Mouse (Mus musculus): ENCODE results near the gene Atxn7l3b. TPM values are rescaled to one million over a fixed set of nuclear protein-coding genes. Genes with fewer than 3 reads are reported as not detected.

Gene Atxn7l3b
- polyA plus RNA-seq, 1 experiment from 2014 or later: 327 TPM

DNA sequence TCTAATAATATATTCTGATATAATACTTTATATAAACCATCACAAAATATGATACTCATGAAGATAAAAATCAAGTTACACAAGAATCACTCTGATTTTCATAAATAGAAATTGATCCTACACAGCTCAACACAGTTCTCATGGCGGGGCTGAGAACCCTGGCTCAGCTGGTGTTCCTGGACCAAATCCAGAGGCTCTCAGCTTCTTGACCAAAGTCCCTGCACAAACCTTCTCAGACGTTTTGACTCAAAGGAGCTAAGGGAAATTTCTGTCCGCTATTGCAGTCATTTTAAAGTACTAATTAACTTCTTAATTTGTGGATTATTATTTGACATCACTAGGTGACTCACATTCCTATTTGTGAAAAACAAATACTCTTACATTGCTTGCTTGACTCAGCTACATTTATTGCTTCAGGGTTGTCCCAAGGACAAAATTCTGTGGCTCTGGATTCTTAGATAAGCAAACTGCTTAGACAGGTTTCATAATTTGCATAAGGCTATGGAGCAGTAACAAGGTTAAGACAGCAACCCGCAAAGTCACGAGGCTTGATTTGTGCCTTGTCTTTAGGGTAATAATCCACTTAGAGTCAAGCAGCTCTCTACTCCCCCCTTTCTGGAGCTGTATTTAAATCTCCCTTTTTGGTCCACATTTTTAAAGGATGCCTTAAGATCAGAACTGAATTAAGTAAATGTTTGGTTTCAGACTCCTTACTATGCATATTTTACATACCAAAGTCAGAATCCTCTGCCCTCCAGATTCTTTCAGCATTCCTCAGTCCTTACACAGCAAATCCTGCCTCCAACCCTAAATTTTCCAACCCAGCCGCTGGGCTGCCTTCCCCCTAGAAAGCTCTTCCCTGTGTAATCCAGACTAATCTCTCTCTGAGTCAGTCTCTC is 45.8 kb downstream of the Atxn7l3b start:
- DNase-seq (ENCODE audit: low spot score) (no peak), ATAC-seq (ENCODE audit: low FRiP score) (peak; percentile 40; the same call in 1 of the 2 replicates)
- Histone ChIP-seq H3K4me2 (replicated peaks) (no peak overlapping the region), H3K9me3 (ENCODE audit: control insufficient read depth, low read length) (no peaks in the 10 kb centered on the region), H3K36me3 (replicated peaks; ENCODE audit: control insufficient read depth, insufficient read depth) (no peaks in the 10 kb centered on the region), H3K27ac (no peak overlapping the region), H3K27me3 (ENCODE audit: control insufficient read depth, insufficient read depth, low read length) (no peaks in the 10 kb centered on the region), H3K4me1 (replicated peaks; ENCODE audit: control insufficient read depth, insufficient read depth, low read length) (no peaks in the 10 kb centered on the region), H3K4me3 (replicated peaks; ENCODE audit: low read length) (no peak overlapping the region), H3K9ac (no peak overlapping the region)
- 37% methylated on average over 6 of the region's 6 CpGs for WGBS

DNA sequence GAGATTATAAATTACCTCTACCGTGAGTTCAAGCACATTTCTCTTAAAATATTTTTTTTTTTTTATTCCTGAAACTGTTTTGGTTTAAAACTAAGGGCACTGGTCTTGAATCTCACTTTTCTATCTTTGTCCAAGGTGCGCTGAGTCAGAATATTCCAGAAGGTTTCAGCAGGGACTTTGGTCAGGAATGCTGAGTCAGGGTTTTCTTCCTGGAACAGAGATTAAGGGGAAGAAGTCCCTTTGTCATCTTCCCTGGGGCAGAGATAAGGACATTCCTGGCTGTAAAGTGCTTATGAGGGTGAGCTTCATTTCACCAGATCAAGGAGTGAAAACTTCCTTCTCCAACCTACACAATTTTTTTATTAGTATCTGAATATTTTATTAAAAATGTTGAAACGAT is 46.7 kb downstream of the Atxn7l3b start:
- Histone ChIP-seq H3K9me3 (ENCODE audit: control insufficient read depth, low read length) (no peaks in the 10 kb centered on the region), H3K36me3 (replicated peaks; ENCODE audit: control insufficient read depth, insufficient read depth) (no peaks in the 10 kb centered on the region), H3K9ac (no peak overlapping the region), H3K27me3 (ENCODE audit: control insufficient read depth, insufficient read depth, low read length) (no peaks in the 10 kb centered on the region), H3K4me1 (replicated peaks; ENCODE audit: control insufficient read depth, insufficient read depth, low read length) (0 out of 2 replicates have a peak, but pooled peaks cover under 1% of the 10 kb centered on the region), H3K4me2 (replicated peaks) (no peak overlapping the region), H3K4me3 (replicated peaks; ENCODE audit: low read length) (no peak overlapping the region), H3K27ac (no peak overlapping the region)
- ATAC-seq (ENCODE audit: low FRiP score) (no peak), DNase-seq (ENCODE audit: low spot score) (no peak)
- WGBS: 93% methylated on average over 3 of the region's 3 CpGs

DNA sequence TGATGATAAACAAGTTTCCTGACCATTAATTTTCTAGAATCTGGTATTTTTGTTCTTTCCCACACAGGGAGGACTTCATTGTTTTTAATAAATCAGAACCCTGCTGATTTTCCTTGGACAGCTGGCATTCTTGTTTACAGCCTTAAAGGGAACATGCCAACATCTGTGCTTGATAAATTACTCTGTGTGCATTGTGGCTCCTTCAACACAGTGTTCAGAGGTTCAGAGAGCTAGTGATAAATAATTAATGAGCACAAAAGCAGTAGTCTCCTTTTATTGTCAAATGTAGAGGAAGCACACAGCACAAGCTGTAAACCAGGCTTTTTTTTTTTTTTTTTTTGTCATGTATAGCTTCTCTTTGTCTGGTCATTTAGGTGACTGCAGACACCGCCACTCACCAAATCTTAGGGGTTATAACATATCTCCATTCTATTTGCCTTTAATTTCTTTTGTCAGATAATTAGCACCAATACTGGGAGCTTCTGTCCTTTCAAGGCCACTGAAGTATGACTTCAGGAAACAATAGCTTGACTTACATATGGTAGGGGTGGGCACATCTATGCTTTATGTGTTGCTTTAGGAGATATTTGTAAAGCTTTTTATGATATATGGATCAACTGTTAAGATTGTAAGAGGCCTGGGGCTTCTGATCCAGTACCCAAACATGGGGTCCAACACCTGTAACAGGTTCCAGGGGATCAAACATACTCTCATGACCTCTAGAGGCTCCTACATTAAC is 52.0 kb downstream of the Atxn7l3b start:
- peak overlapping the region; percentile 51; the same call in 1 of the 2 replicates for H3K27ac ChIP-seq
- H3K4me1 ChIP-seq (replicated peaks; ENCODE audit: control insufficient read depth, insufficient read depth, low read length): peaks cover 7% of the 10 kb centered on the region; the same call in 1 of the 2 replicates
- no peak overlapping the region for H3K4me2 ChIP-seq (replicated peaks)
- 6% methylated on average over 1 of the region's 1 CpGs for WGBS
- peak; percentile 82 for ATAC-seq (ENCODE audit: low FRiP score)
- no peaks in the 10 kb centered on the region for H3K36me3 ChIP-seq (replicated peaks; ENCODE audit: control insufficient read depth, insufficient read depth)
- no peaks in the 10 kb centered on the region for H3K27me3 ChIP-seq (ENCODE audit: control insufficient read depth, insufficient read depth, low read length)
- no peaks in the 10 kb centered on the region for H3K9me3 ChIP-seq (ENCODE audit: control insufficient read depth, low read length)
- DNase-seq (ENCODE audit: low spot score): no peak
- H3K9ac ChIP-seq: no peak overlapping the region
- H3K4me3 ChIP-seq (replicated peaks; ENCODE audit: low read length): no peak overlapping the region

All from hindbrain, embryonic 14.5 days (tissue).